Mouse (Mus musculus): Measurements from ENCODE around the gene Mroh8. TPM values are rescaled to one million over a fixed set of nuclear protein-coding genes. Genes with fewer than 3 reads are reported as not detected.

Gene Mroh8
- total and polyA plus RNA-seq, 3 experiments: 0.15 to 0.18 TPM; not detected in 1

DNA sequence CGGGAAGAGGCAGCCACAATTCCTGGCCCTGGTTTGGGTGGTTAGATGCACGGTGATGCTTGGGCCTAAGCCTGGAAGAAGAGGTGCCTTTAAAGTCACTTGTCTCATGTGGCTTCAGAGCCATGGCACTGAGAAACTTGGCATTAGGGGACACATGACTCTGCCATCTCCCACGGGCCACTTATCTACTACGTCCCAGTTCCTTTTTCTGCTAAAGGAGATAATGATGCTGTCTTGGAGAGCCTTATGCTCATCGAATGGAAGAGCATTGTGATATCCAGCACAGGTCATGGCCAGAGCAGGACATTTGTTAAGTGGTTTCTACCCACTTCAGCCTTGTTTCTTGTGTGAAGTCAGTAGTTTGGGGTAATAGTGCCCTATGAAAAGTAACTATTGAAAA is 9.6 kb upstream of the Mroh8 start:
- no peak overlapping the region for H3K27ac ChIP-seq (ENCODE audit: control insufficient read depth, low read depth, low read length)
- H3K9me3 ChIP-seq (replicated peaks; ENCODE audit: insufficient read depth, low read length): no peaks in the 10 kb centered on the region
- peaks cover 9% of the 10 kb centered on the region for H3K79me2 ChIP-seq (ENCODE audit: control insufficient read depth, insufficient read depth, low read length, poor library complexity)
- H3K9ac ChIP-seq (ENCODE audit: control insufficient read depth, low read depth, low read length, poor library complexity, severe bottlenecking): no peak overlapping the region
- H3K4me1 ChIP-seq (ENCODE audit: control insufficient read depth in 1 of 2, insufficient read depth in 2 of 2, low read length in 2 of 2): peaks cover 9 to 10% of the 10 kb centered on the region in 2 experiments
- peaks cover 12 to 33% of the 10 kb centered on the region in 2 experiments for H3K36me3 ChIP-seq (ENCODE audit: control insufficient read depth in 1 of 2, insufficient read depth in 2 of 2, low read length in 2 of 2)
- TF ChIP-seq E2F4 (IDR thresholded peaks at IDR 0.05; ENCODE audit: borderline replicate concordance, low read depth, low read length) (no peak), ZKSCAN1 (IDR thresholded peaks at IDR 0.05; ENCODE audit: low read depth, low read length) (no peak), MEF2A (IDR thresholded peaks at IDR 0.05; ENCODE audit: extremely low read depth, insufficient replicate concordance, low read depth, low read length, poor library complexity, severe bottlenecking) (no peak), GATA1 (IDR thresholded peaks at IDR 0.05; ENCODE audit: low read depth, low read length) (peak; percentile 66), NRF1 (IDR thresholded peaks at IDR 0.05; ENCODE audit: insufficient read depth, low read depth, low read length, poor library complexity, severe bottlenecking) (no peak), NELFE (IDR thresholded peaks at IDR 0.05; ENCODE audit: low read depth, low read length) (no peak), TAL1 (IDR thresholded peaks at IDR 0.05; ENCODE audit: low read length) (peak; percentile 51), USF1 (IDR thresholded peaks at IDR 0.05; ENCODE audit: low read depth, low read length) (no peak), POLR2AphosphoS2 (IDR thresholded peaks at IDR 0.05; ENCODE audit: low read length) (no peak), TCF12 (IDR thresholded peaks at IDR 0.05; ENCODE audit: low read depth, low read length) (no peak), GABPA (IDR thresholded peaks at IDR 0.05; ENCODE audit: low read depth, low read length) (no peak), MXI1 (IDR thresholded peaks at IDR 0.05; ENCODE audit: low read depth, low read length) (no peak), SIN3A (IDR thresholded peaks at IDR 0.05; ENCODE audit: low read length) (no peak), EP300 (IDR thresholded peaks at IDR 0.05; ENCODE audit: low read depth in 1 of 2, low read length in 2 of 2) (peak; percentile 26 to 30; a peak in 1 of 4 replicates)
- no peak overlapping the region for H3K4me3 ChIP-seq (ENCODE audit: control insufficient read depth in 1 of 2, insufficient read depth in 1 of 2, low read depth in 2 of 2, low read length in 2 of 2)
- H3K27me3 ChIP-seq (ENCODE audit: control insufficient read depth in 1 of 2, insufficient read depth in 2 of 2, low read length in 2 of 2): no peaks in the 10 kb centered on the region
- peak; percentile 57 for DNase-seq (ENCODE audit: low read depth, low spot score)

- Histone ChIP-seq H3K9me3 (replicated peaks; ENCODE audit: insufficient read depth, low read length) (no peaks in the 10 kb centered on the region), H3K9ac (ENCODE audit: control insufficient read depth, low read depth, low read length, poor library complexity, severe bottlenecking) (no peak overlapping the region), H3K4me1 (ENCODE audit: control insufficient read depth in 1 of 2, insufficient read depth in 2 of 2, low read length in 2 of 2) (peaks cover 9 to 10% of the 10 kb centered on the region in 2 experiments), H3K79me2 (ENCODE audit: control insufficient read depth, insufficient read depth, low read length, poor library complexity) (peaks cover 21% of the 10 kb centered on the region), H3K27ac (ENCODE audit: control insufficient read depth, low read depth, low read length) (no peak overlapping the region), H3K36me3 (ENCODE audit: control insufficient read depth in 1 of 2, insufficient read depth in 2 of 2, low read length in 2 of 2) (peaks cover 12 to 27% of the 10 kb centered on the region in 2 experiments), H3K4me3 (ENCODE audit: control insufficient read depth in 1 of 2, insufficient read depth in 1 of 2, low read depth in 2 of 2, low read length in 2 of 2) (no peak overlapping the region), H3K27me3 (ENCODE audit: control insufficient read depth in 1 of 2, insufficient read depth in 2 of 2, low read length in 2 of 2) (no peaks in the 10 kb centered on the region)
- peak; percentile 65 for DNase-seq (ENCODE audit: low read depth, low spot score)
- TF ChIP-seq TCF12 (IDR thresholded peaks at IDR 0.05; ENCODE audit: low read depth, low read length) (no peak), KAT2A (conservative IDR thresholded peaks at IDR 0.05; ENCODE audit: low read depth, low read length) (no peak), CTCF (IDR thresholded peaks at IDR 0.05 in 2 of 3, conservative IDR thresholded peaks at IDR 0.05 in 1 of 3; ENCODE audit: control insufficient read depth in 1 of 3, insufficient read depth in 1 of 3, low read depth in 2 of 3, low read length in 3 of 3, poor library complexity in 1 of 3, severe bottlenecking in 1 of 3) (peak; percentile 38 to 46 (median 42)), MAZ (IDR thresholded peaks at IDR 0.05; ENCODE audit: low read depth, low read length) (no peak), RAD21 (IDR thresholded peaks at IDR 0.05; ENCODE audit: low read depth, low read length) (no peak; the same call in 1 of the 2 replicates)
Observed at GRCm38 (mm10) chr2:157287542-157287941, 8.2 kb upstream of the Mroh8 start.
